Mouse (Mus musculus) stomach, postnatal 0 days (tissue): ENCODE results near the gene She.
A peak's percentile ranks its signal among the peaks of the same experiment; 100 is the strongest.

Experiments used
- CTCF ChIP-seq: IDR thresholded peaks from 2 replicates; pipeline ENCODE4 v1.5.1; 2016; ENCODE audit warnings: antibody characterized with exemption, low read depth, mild to moderate bottlenecking, moderate library complexity
- EP300 ChIP-seq: optimal IDR thresholded peaks from 2 replicates; pipeline ENCODE3; 2016; ENCODE audit warnings: antibody characterized with exemption

DNA sequence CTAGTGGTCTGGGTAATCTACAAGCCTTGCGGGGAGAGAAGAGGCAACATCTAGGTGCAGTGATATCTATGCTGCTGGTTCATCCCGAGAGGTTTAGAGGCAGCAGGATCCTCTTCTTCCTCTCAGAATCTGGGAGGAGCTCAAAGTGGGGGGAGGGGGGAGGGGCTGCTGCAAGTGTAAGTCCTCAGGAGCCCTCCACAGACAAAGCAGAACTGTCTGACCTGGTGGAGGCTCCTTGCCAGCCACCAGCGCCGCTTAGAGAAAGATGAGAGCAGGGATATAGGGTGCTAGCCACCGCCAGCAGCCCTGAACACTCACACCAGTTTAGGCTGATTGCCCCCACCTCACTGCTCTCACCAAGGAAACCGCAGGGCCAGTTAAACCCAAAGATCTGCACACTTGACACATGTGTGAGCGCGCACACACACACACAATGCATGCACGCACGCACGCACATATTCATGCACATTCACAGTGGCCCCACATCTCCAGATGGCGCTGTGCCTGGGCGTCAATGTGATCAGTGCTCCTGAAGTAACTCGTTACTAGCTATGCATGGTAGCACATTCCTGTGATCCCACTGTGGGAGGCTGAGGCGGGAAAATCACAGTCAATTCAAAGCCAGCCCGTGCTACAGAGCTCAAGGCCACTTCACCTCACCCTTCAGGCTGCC, 42.4 kb upstream of the She start:
- TF ChIP-seq EP300 (no peak), CTCF (peak; percentile 18; the same call in 1 of the 2 replicates)
